Mouse (Mus musculus) embryonic facial prominence, embryonic 11.5 days (tissue): ENCODE data around the gene Cdyl. TPM values are rescaled to one million over a fixed set of nuclear protein-coding genes. Genes with fewer than 3 reads are reported as not detected.

Source experiments
- ATAC-seq: fragments of 200-750 bp; cut with Nextera tagmentation; replicated peaks from 2 replicates; pipeline ENCODE4 v1.8.0; 2017; ENCODE audit warnings: low read depth; ENCODE audit not compliant: insufficient number of reproducible peaks, low FRiP score, low TSS enrichment
- DNase-seq: peaks from one replicate; pipeline ENCODE4 v3.0.0-alpha.2; 2015; ENCODE audit warnings: low spot score
- H3K27ac ChIP-seq: fragments of 300-500 bp; sonication (generic); replicated peaks from 2 replicates; pipeline ENCODE4 v1.5.1; 2014; ENCODE audit warnings: mild to moderate bottlenecking, low read depth, low read length, control low read depth
- H3K27me3 ChIP-seq: fragments of 300-500 bp; sonication (generic); 2 replicates; pipeline ENCODE4 v1.6.1; 2014; ENCODE audit warnings: mild to moderate bottlenecking, low read length, moderate library complexity, mixed read lengths; ENCODE audit not compliant: control insufficient read depth, insufficient read depth
- H3K36me3 ChIP-seq: fragments of 300-500 bp; sonication (generic); replicated peaks from 2 replicates; pipeline ENCODE4 v1.6.1; 2014; ENCODE audit warnings: low read depth, mild to moderate bottlenecking, low read length, moderate library complexity, mixed read lengths; ENCODE audit not compliant: control insufficient read depth, insufficient read depth
- H3K4me1 ChIP-seq: fragments of 300-500 bp; sonication (generic); 2 replicates; pipeline ENCODE4 v1.6.1; 2014; ENCODE audit warnings: low read length, mixed read lengths; ENCODE audit not compliant: control insufficient read depth, insufficient read depth
- H3K4me2 ChIP-seq: fragments of 300-500 bp; sonication (generic); 2 replicates; pipeline ENCODE4 v1.6.1; 2014; ENCODE audit warnings: low read depth, mild to moderate bottlenecking, control low read depth, low read length, moderate library complexity
- H3K4me3 ChIP-seq: fragments of 300-500 bp; sonication (generic); 2 replicates; pipeline ENCODE4 v1.5.1; 2014; ENCODE audit warnings: low read depth, low read length, control low read depth
- H3K9ac ChIP-seq: fragments of 300-500 bp; sonication (generic); replicated peaks from 2 replicates; pipeline ENCODE4 v1.6.1; 2014; ENCODE audit warnings: mild to moderate bottlenecking, control low read depth, low read length
- H3K9me3 ChIP-seq: fragments of 300-500 bp; sonication (generic); replicated peaks from 2 replicates; pipeline ENCODE4 v1.6.1; 2016; ENCODE audit warnings: mild to moderate bottlenecking, low read length, inconsistent platforms, mixed read lengths; ENCODE audit not compliant: control insufficient read depth
- WGBS: fragments of 180-500 bp; shearing (Covaris S2); extraction: QIAGEN DNeasy Blood & Tissue Kit; methylation state at CpG from one replicate; pipeline ENCODE4 v1.1.7; 2014; 5-methylcytosine and 5-hydroxymethylcytosine counted together
- polyA plus RNA-seq: library from polyadenylated mRNA; unstranded; fragments of >200 nt; fragmentation: Nextera tagmentation; extraction: Ambion mirVana; gene quantifications from 2 replicates; pipeline ENCODE4 v1.2.1, GENCODE M21; 2014

Cdyl gene
- polyA plus RNA-seq, 1 experiment from 2014 or later = 16.0 TPM

DNA sequence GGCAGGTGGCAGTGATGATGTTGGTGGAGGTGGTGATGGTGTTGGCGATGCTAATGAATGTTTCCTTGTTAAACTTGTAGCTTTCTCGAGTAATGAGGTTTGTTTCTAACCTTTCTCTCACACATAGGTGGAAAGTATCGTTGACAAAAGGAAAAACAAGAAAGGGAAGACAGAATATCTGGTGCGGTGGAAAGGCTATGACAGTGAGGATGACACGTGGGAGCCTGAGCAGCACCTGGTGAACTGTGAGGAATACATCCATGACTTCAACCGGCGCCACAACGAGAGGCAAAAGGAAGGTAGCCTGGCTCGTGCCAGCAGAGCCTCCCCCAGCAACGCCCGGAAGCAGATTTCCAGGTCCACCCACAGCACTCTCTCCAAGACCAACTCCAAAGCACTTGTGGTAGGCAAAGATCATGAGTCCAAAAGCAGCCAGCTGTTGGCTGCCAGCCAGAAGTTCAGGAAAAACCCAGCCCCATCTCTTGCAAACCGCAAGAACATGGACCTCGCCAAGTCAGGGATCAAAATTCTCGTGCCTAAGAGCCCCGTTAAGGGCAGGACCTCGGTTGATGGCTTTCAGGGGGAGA is 156.2 kb downstream of the Cdyl start:
- no peaks in the 10 kb centered on the region for H3K9me3 ChIP-seq
- ATAC-seq (no peak), DNase-seq (no peak)
- no peaks in the 10 kb centered on the region for H3K4me1 ChIP-seq
- no peak overlapping the region for H3K4me2 ChIP-seq
- no peak overlapping the region for H3K9ac ChIP-seq
- no peak overlapping the region for H3K27ac ChIP-seq
- H3K36me3 ChIP-seq = no peaks in the 10 kb centered on the region
- H3K27me3 ChIP-seq = no peaks in the 10 kb centered on the region
- H3K4me3 ChIP-seq = no peak overlapping the region
- WGBS = 93% methylated on average over 16 of the region's 16 CpGs

DNA sequence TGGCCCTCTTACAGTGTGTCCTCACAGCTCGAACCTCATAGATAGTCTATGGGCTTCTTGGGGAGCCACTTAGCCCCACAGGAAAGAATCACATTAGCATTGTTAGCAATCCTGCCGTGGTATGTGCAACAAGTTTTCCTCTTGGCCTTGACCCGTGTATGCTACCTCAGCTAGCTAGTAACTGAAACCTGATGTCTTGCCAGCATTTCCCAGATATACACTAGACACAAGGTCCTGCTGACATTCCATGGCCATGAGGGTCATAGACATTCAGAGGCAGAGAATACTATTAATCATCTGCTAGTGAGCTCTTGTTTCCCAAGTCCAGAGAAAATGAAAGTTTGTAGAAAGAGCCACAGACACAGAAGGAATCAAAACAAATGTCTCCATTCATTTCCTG is 158.0 kb downstream of the Cdyl start:
- no peaks in the 10 kb centered on the region for H3K4me1 ChIP-seq
- no peak overlapping the region for H3K9ac ChIP-seq
- H3K27me3 ChIP-seq = no peaks in the 10 kb centered on the region
- no peak for ATAC-seq
- no peak overlapping the region for H3K4me3 ChIP-seq
- no peak overlapping the region for H3K4me2 ChIP-seq
- 66% methylated on average over 3 of the region's 3 CpGs for WGBS
- no peaks in the 10 kb centered on the region for H3K9me3 ChIP-seq
- no peak overlapping the region for H3K27ac ChIP-seq
- no peaks in the 10 kb centered on the region for H3K36me3 ChIP-seq
- no peak for DNase-seq

- H3K9ac ChIP-seq = no peak overlapping the region
- H3K4me1 ChIP-seq = no peaks in the 10 kb centered on the region
- 94% methylated on average over 4 of the region's 4 CpGs for WGBS
- no peak overlapping the region for H3K4me2 ChIP-seq
- no peak overlapping the region for H3K4me3 ChIP-seq
- H3K27ac ChIP-seq = no peak overlapping the region
- no peaks in the 10 kb centered on the region for H3K27me3 ChIP-seq
- ATAC-seq (no peak), DNase-seq (no peak)
- H3K36me3 ChIP-seq = no peaks in the 10 kb centered on the region
- H3K9me3 ChIP-seq = no peaks in the 10 kb centered on the region
Measured at GRCm38 (mm10) chr13:35818060-35818459, 158.4 kb downstream of the Cdyl start.

GRCm38 (mm10) chr13:35821821-35822454 is 162.3 kb downstream of the Cdyl start:
- Histone ChIP-seq H3K27ac (no peak overlapping the region), H3K27me3 (no peaks in the 10 kb centered on the region), H3K4me1 (no peaks in the 10 kb centered on the region), H3K9ac (no peak overlapping the region), H3K4me2 (no peak overlapping the region), H3K36me3 (no peaks in the 10 kb centered on the region), H3K4me3 (no peak overlapping the region), H3K9me3 (no peaks in the 10 kb centered on the region)
- ATAC-seq (no peak), DNase-seq (no peak)
- WGBS = 80% methylated on average over 10 of the region's 10 CpGs

DNA sequence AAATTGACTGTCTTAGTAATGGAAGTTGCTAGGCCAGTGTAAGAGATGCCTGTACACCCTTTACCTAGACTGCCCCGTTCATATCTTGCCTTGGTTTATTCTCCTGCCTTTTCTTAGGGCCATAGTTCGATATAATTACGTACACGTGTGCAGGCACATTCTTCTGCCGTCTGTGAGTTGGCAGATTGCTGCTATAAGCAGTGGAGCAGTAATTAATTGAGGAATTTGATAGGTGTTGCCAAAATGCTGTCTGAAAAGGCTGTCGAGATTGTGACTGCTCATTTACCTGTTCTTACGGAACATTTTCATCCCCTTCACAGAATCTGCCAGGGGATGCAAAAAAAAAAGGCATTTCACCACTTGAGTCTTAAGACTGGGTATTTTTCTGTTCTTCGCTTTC is 163.2 kb downstream of the Cdyl start:
- no peak for DNase-seq
- Histone ChIP-seq H3K9me3 (no peaks in the 10 kb centered on the region), H3K27me3 (no peaks in the 10 kb centered on the region), H3K9ac (no peak overlapping the region), H3K36me3 (no peaks in the 10 kb centered on the region), H3K4me2 (no peak overlapping the region), H3K4me1 (no peaks in the 10 kb centered on the region), H3K27ac (no peak overlapping the region), H3K4me3 (no peak overlapping the region)
- 64% methylated on average over 8 of the region's 8 CpGs for WGBS
- no peak for ATAC-seq

DNA sequence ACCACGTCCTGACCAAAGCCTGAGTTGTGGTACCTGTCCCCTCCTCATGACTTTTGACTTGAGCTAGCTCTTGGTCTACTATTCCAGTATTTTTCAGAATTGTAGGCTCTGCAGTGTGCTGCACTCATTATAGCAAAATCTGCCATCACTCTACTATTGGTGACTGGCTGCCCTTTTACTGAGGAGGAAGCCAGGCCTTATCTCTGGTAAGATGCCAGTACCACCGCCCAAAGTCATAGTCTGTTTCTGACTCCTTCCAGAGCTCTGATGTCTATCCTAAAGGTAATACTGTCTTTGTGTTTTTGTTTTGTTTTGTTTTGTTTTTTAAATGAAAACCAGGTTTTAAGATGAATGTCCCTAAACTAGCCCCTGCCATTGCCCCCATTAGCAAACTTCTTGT is 166.0 kb downstream of the Cdyl start:
- no peak overlapping the region for H3K4me2 ChIP-seq
- no peak overlapping the region for H3K4me3 ChIP-seq
- H3K9me3 ChIP-seq = no peaks in the 10 kb centered on the region
- ATAC-seq = no peak
- H3K9ac ChIP-seq = no peak overlapping the region
- no peak for DNase-seq
- H3K4me1 ChIP-seq = no peaks in the 10 kb centered on the region
- 81% methylated on average over 2 of the region's 2 CpGs for WGBS
- H3K36me3 ChIP-seq = no peaks in the 10 kb centered on the region
- H3K27ac ChIP-seq = no peak overlapping the region
- H3K27me3 ChIP-seq = no peaks in the 10 kb centered on the region

DNA sequence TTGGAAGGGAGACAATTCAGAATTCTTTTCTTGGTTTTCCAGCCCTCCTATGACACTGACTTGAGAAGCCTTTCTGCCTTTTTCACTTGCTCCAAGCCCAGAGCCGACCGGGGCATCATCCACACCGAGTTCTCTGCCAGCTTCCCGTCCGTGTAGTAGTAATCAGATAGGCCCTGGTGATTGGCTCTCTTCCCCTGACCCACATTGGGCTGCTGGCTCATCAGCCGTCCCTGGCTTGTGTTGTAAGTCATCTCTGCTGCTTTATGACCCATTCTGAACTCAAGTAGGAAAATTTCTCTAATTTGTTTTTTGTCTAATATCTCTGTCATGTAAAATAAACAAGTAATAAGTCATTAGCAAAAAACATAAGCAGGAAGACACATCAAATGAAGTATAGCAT is 173.0 kb downstream of the Cdyl start:
- WGBS = 63% methylated on average over 6 of the region's 6 CpGs
- H3K27ac ChIP-seq = no peak overlapping the region
- no peak for ATAC-seq

DNA sequence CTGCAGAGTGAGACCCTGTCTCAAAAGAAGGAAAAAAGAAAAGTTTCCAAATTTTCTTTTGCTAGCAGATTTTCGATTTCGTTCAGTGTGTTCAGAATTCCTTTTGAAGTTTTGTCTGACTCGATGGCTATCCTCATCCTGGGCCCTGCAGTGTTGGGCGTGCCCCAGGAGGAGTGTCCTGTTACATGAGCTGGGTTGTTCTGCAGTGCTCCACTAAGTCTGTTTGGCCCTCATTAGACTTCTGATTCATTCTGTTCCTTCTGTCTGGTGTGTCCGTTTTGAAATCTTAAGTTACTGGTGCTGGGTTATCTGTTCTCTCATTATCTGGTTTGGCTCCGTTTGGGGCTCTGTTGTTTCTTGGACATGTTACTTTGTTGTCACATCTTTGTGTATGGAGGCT is 174.3 kb downstream of the Cdyl start:
- no peak overlapping the region for H3K27ac ChIP-seq
- DNase-seq = no peak
- H3K9me3 ChIP-seq = no peaks in the 10 kb centered on the region
- H3K9ac ChIP-seq = no peak overlapping the region
- H3K4me2 ChIP-seq = no peak overlapping the region
- no peaks in the 10 kb centered on the region for H3K27me3 ChIP-seq
- WGBS = 33% methylated on average over 6 of the region's 6 CpGs
- no peak overlapping the region for H3K4me3 ChIP-seq
- H3K36me3 ChIP-seq = no peaks in the 10 kb centered on the region
- no peak for ATAC-seq
- H3K4me1 ChIP-seq = peaks cover 3% of the 10 kb centered on the region; the same call in 1 of the 2 replicates

More for the DNA sequence above, 173.0 kb downstream of the Cdyl start:
- no peak overlapping the region for H3K4me3 ChIP-seq
- H3K9ac ChIP-seq = no peak overlapping the region
- H3K4me2 ChIP-seq = no peak overlapping the region
- no peaks in the 10 kb centered on the region for H3K9me3 ChIP-seq
- H3K4me1 ChIP-seq = peaks cover 3% of the 10 kb centered on the region; the same call in 1 of the 2 replicates
- H3K36me3 ChIP-seq = no peaks in the 10 kb centered on the region
- H3K27me3 ChIP-seq = no peaks in the 10 kb centered on the region
- DNase-seq = no peak
